Mouse (Mus musculus) embryonic facial prominence, embryonic 11.5 days (tissue): Measurements from ENCODE around the gene Agbl4. TPM values are rescaled to one million over a fixed set of nuclear protein-coding genes. Genes with fewer than 3 reads are reported as not detected.

Source experiments
- ATAC-seq: fragments of 200-750 bp; cut with Nextera tagmentation; replicated peaks from 2 replicates; pipeline ENCODE4 v1.8.0; 2017; ENCODE audit warnings: low read depth; ENCODE audit not compliant: insufficient number of reproducible peaks, low FRiP score, low TSS enrichment
- DNase-seq: peaks from one replicate; pipeline ENCODE4 v3.0.0-alpha.2; 2015; ENCODE audit warnings: low spot score
- H3K27ac ChIP-seq: fragments of 300-500 bp; sonication (generic); replicated peaks from 2 replicates; pipeline ENCODE4 v1.5.1; 2014; ENCODE audit warnings: mild to moderate bottlenecking, low read depth, low read length, control low read depth
- H3K27me3 ChIP-seq: fragments of 300-500 bp; sonication (generic); 2 replicates; pipeline ENCODE4 v1.6.1; 2014; ENCODE audit warnings: mild to moderate bottlenecking, low read length, moderate library complexity, mixed read lengths; ENCODE audit not compliant: control insufficient read depth, insufficient read depth
- H3K36me3 ChIP-seq: fragments of 300-500 bp; sonication (generic); replicated peaks from 2 replicates; pipeline ENCODE4 v1.6.1; 2014; ENCODE audit warnings: low read depth, mild to moderate bottlenecking, low read length, moderate library complexity, mixed read lengths; ENCODE audit not compliant: control insufficient read depth, insufficient read depth
- H3K4me1 ChIP-seq: fragments of 300-500 bp; sonication (generic); 2 replicates; pipeline ENCODE4 v1.6.1; 2014; ENCODE audit warnings: low read length, mixed read lengths; ENCODE audit not compliant: control insufficient read depth, insufficient read depth
- H3K4me2 ChIP-seq: fragments of 300-500 bp; sonication (generic); 2 replicates; pipeline ENCODE4 v1.6.1; 2014; ENCODE audit warnings: low read depth, mild to moderate bottlenecking, control low read depth, low read length, moderate library complexity
- H3K4me3 ChIP-seq: fragments of 300-500 bp; sonication (generic); 2 replicates; pipeline ENCODE4 v1.5.1; 2014; ENCODE audit warnings: low read depth, low read length, control low read depth
- H3K9ac ChIP-seq: fragments of 300-500 bp; sonication (generic); replicated peaks from 2 replicates; pipeline ENCODE4 v1.6.1; 2014; ENCODE audit warnings: mild to moderate bottlenecking, control low read depth, low read length
- H3K9me3 ChIP-seq: fragments of 300-500 bp; sonication (generic); replicated peaks from 2 replicates; pipeline ENCODE4 v1.6.1; 2016; ENCODE audit warnings: mild to moderate bottlenecking, low read length, inconsistent platforms, mixed read lengths; ENCODE audit not compliant: control insufficient read depth
- WGBS: fragments of 180-500 bp; shearing (Covaris S2); extraction: QIAGEN DNeasy Blood & Tissue Kit; methylation state at CpG from one replicate; pipeline ENCODE4 v1.1.7; 2014; 5-methylcytosine and 5-hydroxymethylcytosine counted together
- polyA plus RNA-seq: library from polyadenylated mRNA; unstranded; fragments of >200 nt; fragmentation: Nextera tagmentation; extraction: Ambion mirVana; gene quantifications from 2 replicates; pipeline ENCODE4 v1.2.1, GENCODE M21; 2014

Gene Agbl4
- polyA plus RNA-seq, 1 experiment from 2014 or later = 0.98 TPM

- no peaks in the 10 kb centered on the region; the same call in none of the 2 replicates for H3K36me3 ChIP-seq
Observed at GRCm38 (mm10) chr4:111457568-111457967, 1060.1 kb downstream of the Agbl4 start.

GRCm38 (mm10) chr4:111467293-111467773 lies 1069.9 kb downstream of the Agbl4 start:
- DNase-seq (no peak), ATAC-seq (no peak)
- no peaks in the 10 kb centered on the region for H3K9me3 ChIP-seq
- no peak overlapping the region for H3K4me2 ChIP-seq
- H3K36me3 ChIP-seq = no peaks in the 10 kb centered on the region
- H3K4me3 ChIP-seq = no peak overlapping the region
- no peaks in the 10 kb centered on the region for H3K27me3 ChIP-seq
- H3K9ac ChIP-seq = no peak overlapping the region
- H3K4me1 ChIP-seq = no peaks in the 10 kb centered on the region
- 80% methylated on average over 2 of the region's 2 CpGs for WGBS
- H3K27ac ChIP-seq = no peak overlapping the region

More at GRCm38 (mm10) chr4:111457568-111457967, 1060.1 kb downstream of the Agbl4 start:
- Histone ChIP-seq H3K4me2 (no peak overlapping the region), H3K9ac (no peak overlapping the region), H3K27me3 (no peaks in the 10 kb centered on the region), H3K4me1 (no peaks in the 10 kb centered on the region), H3K9me3 (no peaks in the 10 kb centered on the region), H3K27ac (no peak overlapping the region), H3K4me3 (no peak overlapping the region)
- ATAC-seq (no peak), DNase-seq (no peak)
- WGBS = 80% methylated on average over 5 of the region's 5 CpGs

- H3K27me3 ChIP-seq = no peaks in the 10 kb centered on the region
- no peak for ATAC-seq
- no peaks in the 10 kb centered on the region for H3K9me3 ChIP-seq
- WGBS = 89% methylated on average over 4 of the region's 4 CpGs
- no peak overlapping the region for H3K4me3 ChIP-seq
- no peaks in the 10 kb centered on the region for H3K4me1 ChIP-seq
- no peaks in the 10 kb centered on the region for H3K36me3 ChIP-seq
- no peak overlapping the region for H3K27ac ChIP-seq
- DNase-seq = no peak
- no peak overlapping the region for H3K9ac ChIP-seq
- H3K4me2 ChIP-seq = no peak overlapping the region
Observed at GRCm38 (mm10) chr4:111467796-111468195, 1070.3 kb downstream of the Agbl4 start.

GRCm38 (mm10) chr4:111469847-111470246 lies 1072.4 kb downstream of the Agbl4 start:
- Histone ChIP-seq H3K36me3 (no peaks in the 10 kb centered on the region), H3K27ac (no peak overlapping the region), H3K9me3 (no peaks in the 10 kb centered on the region), H3K4me1 (no peaks in the 10 kb centered on the region), H3K4me2 (no peak overlapping the region), H3K27me3 (no peaks in the 10 kb centered on the region), H3K4me3 (no peak overlapping the region), H3K9ac (no peak overlapping the region)
- WGBS = 71% methylated on average over 2 of the region's 2 CpGs
- DNase-seq = no peak
- no peak for ATAC-seq

GRCm38 (mm10) chr4:111471726-111472125 lies 1074.3 kb downstream of the Agbl4 start:
- H3K27me3 ChIP-seq = no peaks in the 10 kb centered on the region
- H3K27ac ChIP-seq = no peak overlapping the region
- WGBS = 77% methylated on average over 3 of the region's 3 CpGs
- DNase-seq (no peak), ATAC-seq (no peak)
- H3K4me1 ChIP-seq = no peaks in the 10 kb centered on the region
- no peaks in the 10 kb centered on the region for H3K9me3 ChIP-seq
- no peaks in the 10 kb centered on the region for H3K36me3 ChIP-seq
- H3K4me2 ChIP-seq = no peak overlapping the region
- H3K9ac ChIP-seq = no peak overlapping the region
- no peak overlapping the region for H3K4me3 ChIP-seq

- H3K27me3 ChIP-seq = no peaks in the 10 kb centered on the region
- WGBS = 59% methylated on average over 3 of the region's 3 CpGs
- ATAC-seq (no peak), DNase-seq (no peak)
- no peaks in the 10 kb centered on the region for H3K36me3 ChIP-seq
- no peak overlapping the region for H3K4me2 ChIP-seq
- no peak overlapping the region for H3K9ac ChIP-seq
- H3K9me3 ChIP-seq = no peaks in the 10 kb centered on the region
- H3K4me1 ChIP-seq = no peaks in the 10 kb centered on the region
- no peak overlapping the region for H3K27ac ChIP-seq
- no peak overlapping the region for H3K4me3 ChIP-seq
Observed at GRCm38 (mm10) chr4:111472511-111472910, 1075.0 kb downstream of the Agbl4 start.

- WGBS = 82% methylated on average over 1 of the region's 1 CpGs
- no peak for ATAC-seq
Observed at GRCm38 (mm10) chr4:111473014-111473413, 1075.6 kb downstream of the Agbl4 start.

GRCm38 (mm10) chr4:111475374-111475971 lies 1078.0 kb downstream of the Agbl4 start:
- Histone ChIP-seq H3K4me2 (no peak overlapping the region), H3K27ac (no peak overlapping the region), H3K4me3 (no peak overlapping the region), H3K27me3 (no peaks in the 10 kb centered on the region), H3K4me1 (no peaks in the 10 kb centered on the region), H3K36me3 (no peaks in the 10 kb centered on the region), H3K9ac (no peak overlapping the region), H3K9me3 (no peaks in the 10 kb centered on the region)
- WGBS = 68% methylated on average over 10 of the region's 10 CpGs
- no peak for DNase-seq
- no peak; the same call in 1 of the 2 replicates for ATAC-seq

More at GRCm38 (mm10) chr4:111473014-111473413, 1075.6 kb downstream of the Agbl4 start:
- Histone ChIP-seq H3K4me2 (no peak overlapping the region), H3K9ac (no peak overlapping the region), H3K27ac (no peak overlapping the region), H3K9me3 (no peaks in the 10 kb centered on the region), H3K36me3 (no peaks in the 10 kb centered on the region), H3K4me1 (no peaks in the 10 kb centered on the region), H3K4me3 (no peak overlapping the region), H3K27me3 (no peaks in the 10 kb centered on the region)
- no peak for DNase-seq
